Mouse (Mus musculus) intestine, embryonic 16.5 days (tissue): ENCODE data around the gene Cdkn1b. TPM values are rescaled to one million over a fixed set of nuclear protein-coding genes. Genes with fewer than 3 reads are reported as not detected.

Source experiments
- ATAC-seq: fragments of 200-750 bp; cut with Nextera tagmentation; 2 replicates; pipeline ENCODE4 v1.8.0; 2017; ENCODE audit warnings: moderate TSS enrichment, moderate library complexity
- H3K27ac ChIP-seq: fragments of 300-500 bp; sonication (generic); 2 replicates; pipeline ENCODE4 v1.5.1; 2014; ENCODE audit warnings: mild to moderate bottlenecking, low read length
- H3K27me3 ChIP-seq: fragments of 300-500 bp; sonication (generic); replicated peaks from 2 replicates; pipeline ENCODE4 v1.6.1; 2014; ENCODE audit warnings: low read length, control low read depth, mixed read lengths; ENCODE audit not compliant: control insufficient read depth, insufficient read depth
- H3K36me3 ChIP-seq: fragments of 300-500 bp; sonication (generic); 2 replicates; pipeline ENCODE4 v1.6.1; 2014; ENCODE audit warnings: low read length, control low read depth; ENCODE audit not compliant: control insufficient read depth, insufficient read depth
- H3K4me1 ChIP-seq: fragments of 300-500 bp; sonication (generic); 2 replicates; pipeline ENCODE4 v1.6.1; 2014; ENCODE audit warnings: low read length, control low read depth, mixed read lengths; ENCODE audit not compliant: control insufficient read depth, insufficient read depth
- H3K4me2 ChIP-seq: fragments of 300-500 bp; sonication (generic); 2 replicates; pipeline ENCODE4 v1.6.1; 2014; ENCODE audit warnings: low read depth, low read length, control low read depth
- H3K4me3 ChIP-seq: fragments of 300-500 bp; sonication (generic); 2 replicates; pipeline ENCODE4 v1.5.1; 2014; ENCODE audit warnings: mild to moderate bottlenecking, low read length
- H3K9ac ChIP-seq: fragments of 300-500 bp; sonication (generic); 2 replicates; pipeline ENCODE4 v1.6.1; 2014; ENCODE audit warnings: low read depth, low read length
- H3K9me3 ChIP-seq: fragments of 300-500 bp; sonication (generic); 2 replicates; pipeline ENCODE4 v1.6.1; 2016; ENCODE audit warnings: low read length, control low read depth; ENCODE audit not compliant: control insufficient read depth
- WGBS: fragments of 180-500 bp; shearing (Covaris S2); extraction: QIAGEN DNeasy Blood & Tissue Kit; methylation state at CpG from one replicate; pipeline ENCODE4 v1.1.7; 2014; 5-methylcytosine and 5-hydroxymethylcytosine counted together
- polyA plus RNA-seq: library from polyadenylated mRNA; unstranded; fragments of >200 nt; fragmentation: Nextera tagmentation; extraction: Ambion mirVana; gene quantifications from 2 replicates; pipeline ENCODE4 v1.2.1, GENCODE M21; 2015

Gene Cdkn1b
- polyA plus RNA-seq, 1 experiment from 2014 or later: 10.6 TPM

- no peak for ATAC-seq
- WGBS: 88% methylated on average over 3 of the region's 3 CpGs
- no peaks in the 10 kb centered on the region for H3K27me3 ChIP-seq
Observed at GRCm38 (mm10) chr6:134949241-134949640, 29.0 kb downstream of the Cdkn1b start.

DNA sequence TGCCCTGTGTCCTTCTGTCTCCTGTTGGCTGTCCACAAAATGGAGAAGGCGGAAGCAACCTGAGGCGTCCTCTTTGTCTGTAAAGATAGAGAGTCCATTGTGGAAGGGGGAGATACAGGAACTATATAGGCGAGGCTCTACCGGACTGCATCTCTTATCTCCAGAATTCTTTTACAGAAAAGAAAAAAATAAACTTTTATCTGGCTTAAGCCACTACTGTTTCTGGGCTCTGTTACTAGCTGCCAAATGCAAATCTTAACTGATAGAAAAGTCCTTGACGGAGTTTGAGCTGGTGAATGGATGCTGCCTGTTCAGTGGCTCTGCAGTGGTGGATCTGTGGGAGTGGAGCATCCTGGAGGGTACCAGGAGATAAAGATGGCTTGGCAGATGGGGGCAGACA is 31.2 kb downstream of the Cdkn1b start:
- Histone ChIP-seq H3K4me1 (no peaks in the 10 kb centered on the region), H3K27ac (no peak overlapping the region), H3K36me3 (no peaks in the 10 kb centered on the region), H3K9ac (no peak overlapping the region), H3K4me2 (no peak overlapping the region), H3K27me3 (no peaks in the 10 kb centered on the region), H3K4me3 (no peak overlapping the region), H3K9me3 (no peaks in the 10 kb centered on the region)
- no peak for ATAC-seq
- 85% methylated on average over 5 of the region's 5 CpGs for WGBS

More at GRCm38 (mm10) chr6:134949241-134949640, 29.0 kb downstream of the Cdkn1b start:
- H3K9me3 ChIP-seq: no peaks in the 10 kb centered on the region
- H3K9ac ChIP-seq: no peak overlapping the region
- no peak overlapping the region for H3K27ac ChIP-seq
- H3K36me3 ChIP-seq: no peaks in the 10 kb centered on the region
- no peak overlapping the region for H3K4me3 ChIP-seq
- no peaks in the 10 kb centered on the region for H3K4me1 ChIP-seq
- H3K4me2 ChIP-seq: no peak overlapping the region

- H3K9ac ChIP-seq: no peak overlapping the region
Observed at GRCm38 (mm10) chr6:134953976-134954375, 33.8 kb downstream of the Cdkn1b start.

GRCm38 (mm10) chr6:134956388-134956787 is 36.2 kb downstream of the Cdkn1b start:
- no peaks in the 10 kb centered on the region for H3K4me1 ChIP-seq
- WGBS: 84% methylated on average over 4 of the region's 4 CpGs
- H3K9ac ChIP-seq: no peak overlapping the region
- no peak for ATAC-seq
- H3K9me3 ChIP-seq: no peaks in the 10 kb centered on the region
- no peak overlapping the region for H3K27ac ChIP-seq
- no peaks in the 10 kb centered on the region for H3K36me3 ChIP-seq
- no peak overlapping the region for H3K4me3 ChIP-seq
- H3K27me3 ChIP-seq: no peaks in the 10 kb centered on the region
- no peak overlapping the region for H3K4me2 ChIP-seq

More at GRCm38 (mm10) chr6:134953976-134954375, 33.8 kb downstream of the Cdkn1b start:
- Histone ChIP-seq H3K9me3 (no peaks in the 10 kb centered on the region), H3K4me3 (no peak overlapping the region), H3K4me1 (no peaks in the 10 kb centered on the region), H3K27me3 (no peaks in the 10 kb centered on the region), H3K36me3 (no peaks in the 10 kb centered on the region), H3K4me2 (no peak overlapping the region), H3K27ac (no peak overlapping the region)
- no peak for ATAC-seq
- WGBS: 73% methylated on average over 11 of the region's 11 CpGs

DNA sequence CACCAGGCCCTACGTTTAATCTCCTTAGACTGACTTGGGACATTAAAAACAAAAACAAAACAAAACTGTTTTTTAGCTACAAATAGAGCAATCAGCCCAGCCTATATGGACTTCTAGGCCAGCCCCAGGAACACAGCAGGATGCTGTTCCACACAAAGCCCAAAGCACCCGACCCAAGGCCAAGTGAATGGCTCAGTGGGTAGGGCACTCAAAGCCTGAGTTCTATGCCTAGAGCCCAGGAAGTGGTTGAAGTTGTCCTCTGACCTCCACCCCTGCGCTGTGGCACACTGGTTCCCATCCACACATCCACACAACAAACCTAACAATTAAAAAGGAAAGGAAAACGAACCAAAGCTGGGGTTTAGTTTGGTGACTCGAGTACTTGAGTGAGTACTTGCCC is 41.1 kb downstream of the Cdkn1b start:
- no peak for ATAC-seq
- no peak overlapping the region for H3K9ac ChIP-seq
- no peaks in the 10 kb centered on the region for H3K27me3 ChIP-seq
- H3K4me1 ChIP-seq: no peaks in the 10 kb centered on the region
- no peaks in the 10 kb centered on the region for H3K36me3 ChIP-seq
- H3K27ac ChIP-seq: no peak overlapping the region
- no peak overlapping the region for H3K4me3 ChIP-seq
- no peak overlapping the region for H3K4me2 ChIP-seq
- 66% methylated on average over 5 of the region's 5 CpGs for WGBS
- H3K9me3 ChIP-seq: no peaks in the 10 kb centered on the region

- Histone ChIP-seq H3K36me3 (no peaks in the 10 kb centered on the region), H3K4me2 (no peak overlapping the region), H3K9me3 (no peaks in the 10 kb centered on the region), H3K4me1 (no peaks in the 10 kb centered on the region), H3K27ac (no peak overlapping the region), H3K4me3 (no peak overlapping the region), H3K9ac (no peak overlapping the region), H3K27me3 (no peaks in the 10 kb centered on the region)
- no peak for ATAC-seq
- WGBS: 39% methylated on average over 9 of the region's 9 CpGs
Observed at GRCm38 (mm10) chr6:134961858-134962517, 41.8 kb downstream of the Cdkn1b start.

GRCm38 (mm10) chr6:134962518-134962893 is 42.3 kb downstream of the Cdkn1b start:
- H3K9me3 ChIP-seq: no peaks in the 10 kb centered on the region

DNA sequence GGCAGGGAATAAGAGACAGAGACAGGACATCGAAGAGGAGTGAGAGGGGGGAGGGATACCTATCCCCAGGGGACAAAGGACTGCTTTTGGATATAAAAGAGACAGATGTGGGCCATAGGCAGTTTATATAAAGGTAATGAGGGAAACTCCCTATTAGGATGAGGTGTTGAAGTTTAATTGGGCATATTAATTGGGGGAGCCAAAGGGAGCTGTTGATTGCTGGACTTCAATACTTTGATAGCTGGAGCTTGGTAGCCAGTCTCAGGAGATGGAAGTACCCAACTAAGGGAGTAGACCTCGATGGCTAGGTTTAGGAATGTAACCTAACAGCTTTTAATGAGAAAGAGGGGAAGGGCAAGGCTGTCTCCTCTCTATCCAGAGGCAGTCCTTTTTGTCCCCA is 43.7 kb downstream of the Cdkn1b start:
- Histone ChIP-seq H3K36me3 (no peaks in the 10 kb centered on the region), H3K4me1 (no peaks in the 10 kb centered on the region), H3K4me3 (no peak overlapping the region), H3K27me3 (no peaks in the 10 kb centered on the region), H3K9ac (no peak overlapping the region), H3K4me2 (no peak overlapping the region), H3K27ac (no peak overlapping the region), H3K9me3 (no peaks in the 10 kb centered on the region)
- WGBS: 77% methylated on average over 2 of the region's 2 CpGs
- no peak for ATAC-seq

More at GRCm38 (mm10) chr6:134962518-134962893, 42.3 kb downstream of the Cdkn1b start:
- WGBS: 66% methylated on average over 5 of the region's 5 CpGs
- H3K4me3 ChIP-seq: no peak overlapping the region
- H3K4me1 ChIP-seq: no peaks in the 10 kb centered on the region
- no peaks in the 10 kb centered on the region for H3K27me3 ChIP-seq
- H3K27ac ChIP-seq: no peak overlapping the region
- ATAC-seq: no peak
- H3K9ac ChIP-seq: no peak overlapping the region
- H3K36me3 ChIP-seq: no peaks in the 10 kb centered on the region
- no peak overlapping the region for H3K4me2 ChIP-seq

- ATAC-seq: no peak
- 83% methylated on average over 5 of the region's 5 CpGs for WGBS
- H3K9ac ChIP-seq: no peak overlapping the region
Observed at GRCm38 (mm10) chr6:134966681-134967080, 46.5 kb downstream of the Cdkn1b start.

DNA sequence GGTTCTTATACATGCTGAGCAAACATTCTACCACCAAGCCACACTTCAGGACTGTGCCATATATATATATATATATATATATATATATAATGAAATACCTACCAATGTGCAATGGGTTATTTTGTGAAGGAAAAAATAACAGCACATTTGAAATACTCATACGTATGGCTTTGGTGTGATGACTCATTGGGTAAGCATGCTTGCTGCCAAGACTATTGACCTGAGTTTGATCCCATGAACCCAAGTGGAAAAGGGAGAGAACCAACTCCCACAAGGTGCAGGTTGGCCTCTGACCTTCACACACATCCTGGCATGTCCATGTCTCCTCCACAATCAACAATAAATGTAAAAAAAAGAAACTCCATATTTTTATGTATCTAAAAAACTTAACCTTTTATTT is 48.1 kb downstream of the Cdkn1b start:
- no peak for ATAC-seq

More at GRCm38 (mm10) chr6:134966681-134967080, 46.5 kb downstream of the Cdkn1b start:
- Histone ChIP-seq H3K4me1 (no peaks in the 10 kb centered on the region), H3K27ac (no peak overlapping the region), H3K4me3 (no peak overlapping the region), H3K9me3 (no peaks in the 10 kb centered on the region), H3K4me2 (no peak overlapping the region), H3K27me3 (no peaks in the 10 kb centered on the region), H3K36me3 (no peaks in the 10 kb centered on the region)

More for the DNA sequence above, 48.1 kb downstream of the Cdkn1b start:
- Histone ChIP-seq H3K9ac (no peak overlapping the region), H3K4me2 (no peak overlapping the region), H3K36me3 (no peaks in the 10 kb centered on the region), H3K9me3 (no peaks in the 10 kb centered on the region), H3K4me1 (peaks cover 5% of the 10 kb centered on the region; the same call in 1 of the 2 replicates), H3K27ac (no peak overlapping the region), H3K27me3 (no peaks in the 10 kb centered on the region), H3K4me3 (no peak overlapping the region)
- 60% methylated on average over 1 of the region's 1 CpGs for WGBS
